Mouse (Mus musculus): ENCODE data around the gene Prss12. TPM values are rescaled to one million over a fixed set of nuclear protein-coding genes. Genes with fewer than 3 reads are reported as not detected.

Prss12 gene
- polyA plus RNA-seq, 1 experiment from 2014 or later = 0.68 TPM

- no peaks in the 10 kb centered on the region for H3K9me3 ChIP-seq (replicated peaks)
- WGBS (ENCODE audit: insufficient replicate concordance) = 66% methylated on average over 3 of the region's 3 CpGs
- H3K4me3 ChIP-seq (replicated peaks) = no peak overlapping the region
- H3K4me1 ChIP-seq (replicated peaks) = no peaks in the 10 kb centered on the region; the same call in 1 of the 2 replicates
- H3K4me2 ChIP-seq = no peak overlapping the region
- ATAC-seq (ENCODE audit: insufficient read depth) = no peak
- H3K27ac ChIP-seq (replicated peaks) = no peak overlapping the region
- no peaks in the 10 kb centered on the region for H3K27me3 ChIP-seq
- no peak overlapping the region for H3K9ac ChIP-seq
- no peaks in the 10 kb centered on the region for H3K36me3 ChIP-seq (replicated peaks)
Measured at GRCm38 (mm10) chr3:123433362-123433761, 13.4 kb upstream of the Prss12 start.

- no peak overlapping the region for H3K4me3 ChIP-seq (replicated peaks)
- no peaks in the 10 kb centered on the region for H3K36me3 ChIP-seq (replicated peaks)
- no peaks in the 10 kb centered on the region for H3K9me3 ChIP-seq (replicated peaks)
- no peak overlapping the region for H3K27ac ChIP-seq (replicated peaks)
- no peak for ATAC-seq (ENCODE audit: insufficient read depth)
- H3K27me3 ChIP-seq = peaks cover 1% of the 10 kb centered on the region; the same call in 1 of the 2 replicates
- no peak overlapping the region for H3K9ac ChIP-seq
- H3K4me1 ChIP-seq (replicated peaks) = no peaks in the 10 kb centered on the region
- 49% methylated on average over 1 of the region's 1 CpGs for WGBS (ENCODE audit: insufficient replicate concordance)
- H3K4me2 ChIP-seq = no peak overlapping the region
Measured at GRCm38 (mm10) chr3:123437608-123438007, 9.1 kb upstream of the Prss12 start.

- no peak overlapping the region for H3K4me3 ChIP-seq (replicated peaks)
- no peaks in the 10 kb centered on the region for H3K9me3 ChIP-seq (replicated peaks)
- H3K27me3 ChIP-seq = peaks cover 16% of the 10 kb centered on the region
- no peak overlapping the region for H3K9ac ChIP-seq
- H3K27ac ChIP-seq (replicated peaks) = no peak overlapping the region
- H3K4me2 ChIP-seq = no peak overlapping the region
- no peaks in the 10 kb centered on the region for H3K36me3 ChIP-seq (replicated peaks)
- ATAC-seq (ENCODE audit: insufficient read depth) = no peak
- H3K4me1 ChIP-seq (replicated peaks) = no peaks in the 10 kb centered on the region
- 27% methylated on average over 7 of the region's 7 CpGs for WGBS (ENCODE audit: insufficient replicate concordance)
Measured at GRCm38 (mm10) chr3:123440490-123440889, 6.2 kb upstream of the Prss12 start.

- H3K27me3 ChIP-seq = peaks cover 53% of the 10 kb centered on the region
- no peaks in the 10 kb centered on the region for H3K36me3 ChIP-seq (replicated peaks)
- H3K27ac ChIP-seq (replicated peaks) = no peak overlapping the region
- H3K9ac ChIP-seq = no peak overlapping the region
- ATAC-seq (ENCODE audit: insufficient read depth) = no peak
- H3K4me2 ChIP-seq = no peak overlapping the region
- WGBS (ENCODE audit: insufficient replicate concordance) = 25% methylated on average over 1 of the region's 1 CpGs
- 0 out of 2 replicates have a peak, but pooled peaks cover 8% of the 10 kb centered on the region for H3K4me1 ChIP-seq (replicated peaks)
- H3K4me3 ChIP-seq (replicated peaks) = no peak overlapping the region
- no peaks in the 10 kb centered on the region for H3K9me3 ChIP-seq (replicated peaks)
Measured at GRCm38 (mm10) chr3:123444466-123444865, 2.2 kb upstream of the Prss12 start.

GRCm38 (mm10) chr3:123447538-123448059 is 886 bp downstream of the Prss12 start:
- H3K27ac ChIP-seq (replicated peaks) = no peak overlapping the region
- H3K9ac ChIP-seq = no peak overlapping the region
- peaks cover 60% of the 10 kb centered on the region for H3K27me3 ChIP-seq
- H3K36me3 ChIP-seq (replicated peaks) = no peaks in the 10 kb centered on the region
- 0 out of 2 replicates have a peak, but pooled peaks cover 8% of the 10 kb centered on the region for H3K4me1 ChIP-seq (replicated peaks)
- no peaks in the 10 kb centered on the region for H3K9me3 ChIP-seq (replicated peaks)
- H3K4me3 ChIP-seq (replicated peaks) = peak overlapping the region; percentile 47
- 12% methylated on average over 13 of the region's 13 CpGs for WGBS (ENCODE audit: insufficient replicate concordance)
- peak overlapping the region; percentile 71 for H3K4me2 ChIP-seq
- no peak for ATAC-seq (ENCODE audit: insufficient read depth)

- no peak overlapping the region for H3K9ac ChIP-seq
- H3K27me3 ChIP-seq = peaks cover 58% of the 10 kb centered on the region
- H3K27ac ChIP-seq (replicated peaks) = no peak overlapping the region
- 11% methylated on average over 10 of the region's 10 CpGs for WGBS (ENCODE audit: insufficient replicate concordance)
- 0 out of 2 replicates have a peak overlapping the region, but pooled peaks have one; percentile 47 for H3K4me3 ChIP-seq (replicated peaks)
- no peaks in the 10 kb centered on the region for H3K9me3 ChIP-seq (replicated peaks)
- H3K36me3 ChIP-seq (replicated peaks) = no peaks in the 10 kb centered on the region
- 0 out of 2 replicates have a peak, but pooled peaks cover 8% of the 10 kb centered on the region for H3K4me1 ChIP-seq (replicated peaks)
- no peak overlapping the region; the same call in 1 of the 2 replicates for H3K4me2 ChIP-seq
- no peak for ATAC-seq (ENCODE audit: insufficient read depth)
Measured at GRCm38 (mm10) chr3:123448096-123448495, 1.4 kb downstream of the Prss12 start.

GRCm38 (mm10) chr3:123450107-123450506 is 3.4 kb downstream of the Prss12 start:
- Histone ChIP-seq H3K9ac (no peak overlapping the region), H3K27me3 (peaks cover 49% of the 10 kb centered on the region), H3K4me2 (no peak overlapping the region), H3K9me3 (replicated peaks) (no peaks in the 10 kb centered on the region), H3K36me3 (replicated peaks) (no peaks in the 10 kb centered on the region), H3K4me1 (replicated peaks) (0 out of 2 replicates have a peak, but pooled peaks cover 8% of the 10 kb centered on the region), H3K4me3 (replicated peaks) (no peak overlapping the region), H3K27ac (replicated peaks) (no peak overlapping the region)
- ATAC-seq (ENCODE audit: insufficient read depth) = no peak
- WGBS (ENCODE audit: insufficient replicate concordance) = 66% methylated on average over 6 of the region's 6 CpGs

GRCm38 (mm10) chr3:123452904-123453303 is 6.2 kb downstream of the Prss12 start:
- WGBS (ENCODE audit: insufficient replicate concordance) = 48% methylated on average over 6 of the region's 6 CpGs
- H3K9ac ChIP-seq = no peak overlapping the region
- no peaks in the 10 kb centered on the region for H3K4me1 ChIP-seq (replicated peaks)
- ATAC-seq (ENCODE audit: insufficient read depth) = no peak
- no peaks in the 10 kb centered on the region for H3K9me3 ChIP-seq (replicated peaks)
- H3K27ac ChIP-seq (replicated peaks) = no peak overlapping the region
- no peak overlapping the region for H3K4me2 ChIP-seq
- H3K36me3 ChIP-seq (replicated peaks) = no peaks in the 10 kb centered on the region
- no peak overlapping the region for H3K4me3 ChIP-seq (replicated peaks)
- H3K27me3 ChIP-seq = peaks cover 21% of the 10 kb centered on the region

GRCm38 (mm10) chr3:123459492-123459891 is 12.8 kb downstream of the Prss12 start:
- H3K36me3 ChIP-seq (replicated peaks) = no peaks in the 10 kb centered on the region
- ATAC-seq (ENCODE audit: insufficient read depth) = no peak
- no peak overlapping the region for H3K4me2 ChIP-seq
- WGBS (ENCODE audit: insufficient replicate concordance) = 27% methylated on average over 1 of the region's 1 CpGs
- H3K9ac ChIP-seq = no peak overlapping the region
- no peaks in the 10 kb centered on the region for H3K4me1 ChIP-seq (replicated peaks)
- no peak overlapping the region for H3K4me3 ChIP-seq (replicated peaks)
- H3K27me3 ChIP-seq = no peaks in the 10 kb centered on the region
- H3K27ac ChIP-seq (replicated peaks) = no peak overlapping the region
- no peaks in the 10 kb centered on the region for H3K9me3 ChIP-seq (replicated peaks)

GRCm38 (mm10) chr3:123460436-123460835 is 13.7 kb downstream of the Prss12 start:
- no peak overlapping the region for H3K27ac ChIP-seq (replicated peaks)
- no peak for ATAC-seq (ENCODE audit: insufficient read depth)
- H3K4me1 ChIP-seq (replicated peaks) = no peaks in the 10 kb centered on the region
- H3K9ac ChIP-seq = no peak overlapping the region
- no peaks in the 10 kb centered on the region for H3K9me3 ChIP-seq (replicated peaks)
- H3K36me3 ChIP-seq (replicated peaks) = no peaks in the 10 kb centered on the region
- no peak overlapping the region for H3K4me2 ChIP-seq
- 52% methylated on average over 1 of the region's 1 CpGs for WGBS (ENCODE audit: insufficient replicate concordance)
- H3K27me3 ChIP-seq = no peaks in the 10 kb centered on the region
- no peak overlapping the region for H3K4me3 ChIP-seq (replicated peaks)

- Histone ChIP-seq H3K27ac (replicated peaks) (no peak overlapping the region), H3K36me3 (replicated peaks) (no peaks in the 10 kb centered on the region), H3K27me3 (no peaks in the 10 kb centered on the region), H3K4me3 (replicated peaks) (no peak overlapping the region), H3K9ac (no peak overlapping the region), H3K4me2 (no peak overlapping the region), H3K4me1 (replicated peaks) (no peaks in the 10 kb centered on the region), H3K9me3 (replicated peaks) (no peaks in the 10 kb centered on the region)
- WGBS (ENCODE audit: insufficient replicate concordance) = 50% methylated on average over 6 of the region's 6 CpGs
- ATAC-seq (ENCODE audit: insufficient read depth) = no peak
Measured at GRCm38 (mm10) chr3:123462264-123462663, 15.6 kb downstream of the Prss12 start.

- no peak overlapping the region for H3K4me2 ChIP-seq
- H3K4me3 ChIP-seq (replicated peaks) = no peak overlapping the region
- H3K27ac ChIP-seq (replicated peaks) = no peak overlapping the region
- no peak overlapping the region for H3K9ac ChIP-seq
- H3K9me3 ChIP-seq (replicated peaks) = no peaks in the 10 kb centered on the region
- no peaks in the 10 kb centered on the region for H3K36me3 ChIP-seq (replicated peaks)
- ATAC-seq (ENCODE audit: insufficient read depth) = no peak
- no peaks in the 10 kb centered on the region for H3K27me3 ChIP-seq
- WGBS (ENCODE audit: insufficient replicate concordance) = 55% methylated on average over 3 of the region's 3 CpGs
- no peaks in the 10 kb centered on the region for H3K4me1 ChIP-seq (replicated peaks)
Measured at GRCm38 (mm10) chr3:123476833-123477232, 30.1 kb downstream of the Prss12 start.

Data from liver, embryonic 15.5 days (tissue).